Mouse (Mus musculus) megakaryocyte, embryonic 14.5 days (primary cell): Measurements from ENCODE around the gene Sppl2c. TPM values are rescaled to one million over a fixed set of nuclear protein-coding genes. Genes with fewer than 3 reads are reported as not detected.

Experiments
- H3K27me3 ChIP-seq: replicated peaks from 2 replicates; pipeline ENCODE3; 2012; ENCODE audit warnings: inconsistent platforms
- H3K36me3 ChIP-seq: replicated peaks from 2 replicates; pipeline ENCODE3; 2012; ENCODE audit warnings: low read length, inconsistent platforms, mixed read lengths
- H3K4me1 ChIP-seq: 2 replicates; pipeline ENCODE4 v1.6.1; 2012; ENCODE audit warnings: inconsistent platforms
- H3K4me3 ChIP-seq: replicated peaks from 2 replicates; pipeline ENCODE3; 2012; ENCODE audit warnings: moderate library complexity, mild to moderate bottlenecking, inconsistent platforms
- H3K9me3 ChIP-seq: 2 replicates; pipeline ENCODE4 v1.6.1; 2012; ENCODE audit warnings: inconsistent platforms
- FLI1 ChIP-seq: IDR thresholded peaks from 2 replicates; pipeline ENCODE4 v1.6.1; 2012; ENCODE audit warnings: low read length, inconsistent platforms, mixed read lengths
- GATA1 ChIP-seq: IDR thresholded peaks from 3 replicates; pipeline ENCODE4 v1.6.1; 2012; ENCODE audit warnings: mixed read lengths, low read length, inconsistent platforms, borderline replicate concordance
- polyA plus RNA-seq: library from polyadenylated mRNA; stranded (reverse); fragments of >175 nt; gene quantifications from 2 replicates; pipeline ENCODE4 v1.2.3, GENCODE M21; 2012; ENCODE audit warnings: low replicate concordance; ENCODE audit not compliant: insufficient read depth

The Sppl2c gene
- polyA plus RNA-seq, 1 experiment, result not detected

GRCm38 (mm10) chr11:104158260-104158907, 27.7 kb upstream of the Sppl2c start:
- Histone ChIP-seq H3K27me3 (peaks cover 91% of the 10 kb centered on the region), H3K9me3 (no peaks in the 10 kb centered on the region), H3K4me1 (peaks cover 11% of the 10 kb centered on the region), H3K4me3 (no peak overlapping the region), H3K36me3 (no peaks in the 10 kb centered on the region)
- TF ChIP-seq GATA1 (no peak), FLI1 (no peak)

- Histone ChIP-seq H3K9me3 (no peaks in the 10 kb centered on the region), H3K4me1 (peaks cover 11% of the 10 kb centered on the region), H3K36me3 (no peaks in the 10 kb centered on the region), H3K27me3 (peaks cover 90% of the 10 kb centered on the region), H3K4me3 (no peak overlapping the region)
- TF ChIP-seq FLI1 (no peak), GATA1 (no peak)
Observed at GRCm38 (mm10) chr11:104159769-104160272, 26.3 kb upstream of the Sppl2c start.

DNA sequence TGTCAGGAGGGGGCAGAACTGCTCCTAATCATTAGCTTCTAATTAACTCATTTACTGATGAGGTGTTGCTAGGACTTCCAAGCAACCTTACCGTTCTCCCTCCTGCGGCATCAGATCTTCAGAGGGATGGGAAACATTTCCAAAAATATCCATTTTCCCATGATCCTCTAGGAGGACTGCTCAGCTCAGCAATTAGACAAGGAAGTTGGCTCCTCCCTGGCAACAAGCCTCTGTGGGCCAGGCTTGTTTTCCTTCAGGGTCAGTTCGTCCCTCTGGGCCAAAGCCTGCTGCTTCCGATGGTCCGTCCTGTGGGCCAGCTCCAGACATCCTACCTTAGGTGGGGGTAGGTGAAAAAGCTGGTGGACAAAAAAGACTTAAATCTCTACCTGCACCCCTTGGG, 25.0 kb upstream of the Sppl2c start:
- Histone ChIP-seq H3K9me3 (no peaks in the 10 kb centered on the region), H3K36me3 (no peaks in the 10 kb centered on the region), H3K4me3 (no peak overlapping the region), H3K27me3 (peaks cover 90% of the 10 kb centered on the region), H3K4me1 (peaks cover 11% of the 10 kb centered on the region)
- TF ChIP-seq FLI1, result no peak
- TF ChIP-seq GATA1, result no peak

DNA sequence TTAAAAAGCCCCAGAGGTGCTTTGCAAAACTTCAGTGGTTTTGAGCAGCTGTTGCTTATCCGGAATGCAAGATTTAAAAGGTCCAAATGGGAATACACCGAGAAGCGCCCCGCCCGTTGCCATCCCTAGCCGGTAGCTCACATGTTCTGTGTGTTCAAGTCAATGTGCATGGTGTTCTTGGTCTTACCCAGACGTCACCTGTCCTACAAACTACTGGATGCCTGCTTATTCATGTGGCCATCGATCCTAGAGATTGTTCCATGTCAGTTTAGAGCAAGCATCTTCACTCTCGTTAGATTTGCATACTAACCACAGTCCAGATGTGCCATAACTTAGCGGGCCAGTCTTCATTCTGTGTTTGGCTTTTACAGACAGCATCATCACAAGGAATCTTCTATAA, 21.9 kb upstream of the Sppl2c start:
- Histone ChIP-seq H3K36me3 (no peaks in the 10 kb centered on the region), H3K9me3 (no peaks in the 10 kb centered on the region), H3K27me3 (peaks cover 82% of the 10 kb centered on the region), H3K4me3 (no peak overlapping the region), H3K4me1 (no peaks in the 10 kb centered on the region)
- TF ChIP-seq GATA1 (no peak), FLI1 (no peak)

DNA sequence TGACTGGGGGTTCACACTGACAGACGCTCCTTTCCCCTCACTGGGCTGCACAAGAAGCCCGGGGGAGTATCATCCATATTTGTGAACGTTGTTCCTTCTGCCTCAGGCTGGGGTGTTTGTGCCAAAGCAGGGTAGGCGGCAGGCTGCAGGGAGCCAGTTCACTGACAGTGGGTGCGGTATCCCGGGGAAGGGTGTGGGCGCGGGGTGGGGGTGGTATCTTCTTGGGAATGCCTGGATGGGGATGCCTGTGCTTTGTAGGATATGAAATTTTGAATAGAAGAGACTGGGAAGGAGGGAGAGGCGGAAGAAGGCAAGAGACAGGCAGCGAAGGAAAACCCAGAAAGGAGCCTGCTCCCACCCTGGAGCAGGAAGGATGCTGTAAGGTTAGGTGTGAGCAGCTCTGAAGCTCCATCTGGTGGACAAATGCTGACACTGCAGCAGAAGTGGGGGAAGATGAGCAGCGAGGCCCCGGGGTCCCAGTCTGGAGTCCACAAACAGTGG, 14.8 kb upstream of the Sppl2c start:
- H3K9me3 ChIP-seq, result no peaks in the 10 kb centered on the region
- H3K4me1 ChIP-seq, result peaks cover 3% of the 10 kb centered on the region; the same call in 1 of the 2 replicates

DNA sequence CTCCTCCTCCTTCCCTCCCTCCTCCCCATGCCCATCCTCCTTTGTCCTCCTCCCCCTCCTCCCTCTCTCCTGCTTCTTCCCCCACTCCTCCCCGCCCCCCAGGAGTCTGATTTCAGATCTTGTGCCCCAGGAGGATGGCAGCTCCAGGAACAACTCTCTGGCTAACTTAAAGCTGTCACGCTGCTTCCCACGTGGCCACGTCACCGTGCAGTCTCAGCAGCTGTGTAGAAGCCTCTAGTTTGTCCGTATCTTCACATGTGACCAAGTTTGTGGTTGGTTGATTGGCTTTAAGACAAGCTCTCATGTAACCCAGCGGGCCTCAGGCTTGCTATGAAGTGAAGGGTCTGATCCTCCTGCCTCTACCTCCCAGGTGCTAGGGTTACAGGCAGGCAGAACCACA, 7.2 kb upstream of the Sppl2c start:
- Histone ChIP-seq H3K4me1 (0 out of 2 replicates have a peak, but pooled peaks cover 3% of the 10 kb centered on the region), H3K4me3 (no peak overlapping the region), H3K9me3 (no peaks in the 10 kb centered on the region), H3K27me3 (peaks cover 74% of the 10 kb centered on the region), H3K36me3 (no peaks in the 10 kb centered on the region)
- TF ChIP-seq GATA1 (no peak), FLI1 (no peak)

More for the DNA sequence above, 14.8 kb upstream of the Sppl2c start:
- TF ChIP-seq GATA1, result no peak
- no peak for TF ChIP-seq FLI1
- no peak overlapping the region for H3K4me3 ChIP-seq
- H3K27me3 ChIP-seq, result peaks cover 83% of the 10 kb centered on the region
- H3K36me3 ChIP-seq, result no peaks in the 10 kb centered on the region

- Histone ChIP-seq H3K9me3 (no peaks in the 10 kb centered on the region), H3K36me3 (no peaks in the 10 kb centered on the region), H3K4me3 (no peak overlapping the region), H3K4me1 (0 out of 2 replicates have a peak, but pooled peaks cover 3% of the 10 kb centered on the region), H3K27me3 (peaks cover 72% of the 10 kb centered on the region)
- TF ChIP-seq GATA1 (no peak), FLI1 (no peak)
Observed at GRCm38 (mm10) chr11:104179804-104180203, 6.3 kb upstream of the Sppl2c start.

DNA sequence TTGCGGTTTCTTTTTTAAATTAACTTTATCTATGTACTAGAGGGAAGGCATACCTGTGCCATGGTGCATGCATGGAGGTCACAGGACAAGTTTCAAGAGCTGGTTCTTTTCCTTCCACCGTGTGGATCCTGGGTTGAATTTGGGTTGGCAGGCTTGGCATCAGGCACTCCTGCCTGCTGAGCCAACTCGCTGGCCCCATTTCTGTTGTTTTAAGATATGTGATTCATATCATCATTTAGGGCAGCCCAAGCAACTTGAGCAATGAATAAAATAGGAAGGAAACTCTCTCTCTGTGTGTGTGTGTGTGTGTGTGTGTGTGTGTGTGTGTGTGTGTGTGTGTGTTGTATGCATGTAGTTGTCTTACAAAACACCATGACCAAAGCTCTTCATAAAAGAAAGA, 4.0 kb upstream of the Sppl2c start:
- no peak overlapping the region for H3K4me3 ChIP-seq
- peaks cover 7% of the 10 kb centered on the region for H3K4me1 ChIP-seq
- H3K36me3 ChIP-seq, result no peaks in the 10 kb centered on the region
- TF ChIP-seq GATA1, result no peak
- peaks cover 68% of the 10 kb centered on the region for H3K27me3 ChIP-seq
- no peaks in the 10 kb centered on the region for H3K9me3 ChIP-seq

DNA sequence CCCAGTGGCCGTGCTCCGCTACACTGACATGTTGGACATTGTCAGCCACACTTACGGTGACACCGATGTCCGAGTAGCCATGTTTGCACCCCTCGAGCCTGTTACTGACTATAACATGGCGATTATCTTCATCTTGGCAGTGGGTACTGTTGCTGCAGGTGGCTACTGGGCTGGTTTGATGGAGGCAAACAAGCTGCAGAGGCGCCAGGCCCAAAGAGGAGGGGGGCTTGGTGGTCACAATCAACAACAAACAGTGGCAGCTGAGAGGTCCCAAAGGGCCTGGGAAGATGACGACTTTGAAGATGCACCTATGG, 667 bp downstream of the Sppl2c start:
- H3K9me3 ChIP-seq, result peaks cover 5% of the 10 kb centered on the region
- H3K36me3 ChIP-seq, result no peaks in the 10 kb centered on the region
- peaks cover 77% of the 10 kb centered on the region for H3K27me3 ChIP-seq
- TF ChIP-seq FLI1 (no peak), GATA1 (no peak)
- H3K4me1 ChIP-seq, result peaks cover 4% of the 10 kb centered on the region
- no peak overlapping the region for H3K4me3 ChIP-seq

GRCm38 (mm10) chr11:104187766-104188165, 1.6 kb downstream of the Sppl2c start:
- TF ChIP-seq FLI1 (no peak), GATA1 (no peak)
- Histone ChIP-seq H3K36me3 (no peaks in the 10 kb centered on the region), H3K4me1 (peaks cover 4% of the 10 kb centered on the region), H3K9me3 (peaks cover 6% of the 10 kb centered on the region), H3K27me3 (peaks cover 78% of the 10 kb centered on the region), H3K4me3 (no peak overlapping the region)
